Comparison of ENCODE assay signal across 8 mouse cellular contexts in genomic region chr4:154856480-154856837, GRCm38 (mm10). TPM values are rescaled to one million over a fixed set of nuclear protein-coding genes. Genes with fewer than 3 reads are reported as not detected.
DNase-seq lines count a peak whose midpoint lies in the region; ATAC-seq and TF ChIP-seq lines count a peak whose summit lies in the region.

No protein-coding gene starts in this region.

- WGBS in heart, embryonic 12.5 days, result 15% methylated on average over 9 of the region's 9 CpGs
- WGBS in forebrain, embryonic 16.5 days, result 18% methylated on average over 9 of the region's 9 CpGs
- WGBS in liver, embryonic 15.5 days (ENCODE audit: insufficient replicate concordance), result 20% methylated on average over 9 of the region's 9 CpGs

- peak overlapping the region; percentile 56 for H3K4me3 ChIP-seq in heart, embryonic 12.5 days
- H3K4me3 ChIP-seq in E14TG2a.4 (replicated peaks; ENCODE audit: low read length), result peak overlapping the region; percentile 79
- H3K4me3 ChIP-seq in forebrain, embryonic 16.5 days (replicated peaks; ENCODE audit: low read length), result peak overlapping the region; percentile 57
- H3K4me3 ChIP-seq in liver, embryonic 15.5 days (replicated peaks), result peak overlapping the region; percentile 36

- peaks cover 76% of the 10 kb centered on the region for H3K27me3 ChIP-seq in heart, embryonic 12.5 days (replicated peaks)
- H3K27me3 ChIP-seq in E14TG2a.4 (ENCODE audit: insufficient read depth, low read length), result peaks cover 24% of the 10 kb centered on the region
- peaks cover 37% of the 10 kb centered on the region for H3K27me3 ChIP-seq in forebrain, embryonic 16.5 days (replicated peaks; ENCODE audit: control insufficient read depth, insufficient read depth, low read length)
- H3K27me3 ChIP-seq in liver, embryonic 15.5 days, result peaks cover 53% of the 10 kb centered on the region

- H3K36me3 ChIP-seq in heart, embryonic 12.5 days, result no peaks in the 10 kb centered on the region
- no peaks in the 10 kb centered on the region for H3K36me3 ChIP-seq in E14TG2a.4 (ENCODE audit: insufficient read depth, low read length)
- H3K36me3 ChIP-seq in forebrain, embryonic 16.5 days (ENCODE audit: control insufficient read depth, insufficient read depth), result no peaks in the 10 kb centered on the region
- H3K36me3 ChIP-seq in liver, embryonic 15.5 days (replicated peaks), result no peaks in the 10 kb centered on the region

- no peak for TF ChIP-seq CTCF in E14TG2a.4 (conservative IDR thresholded peaks at IDR 0.05; ENCODE audit: low read length)

- H3K9ac ChIP-seq in heart, embryonic 12.5 days, result peak overlapping the region; percentile 59
- H3K9ac ChIP-seq in forebrain, embryonic 16.5 days (replicated peaks; ENCODE audit: low read depth, low read length), result peak overlapping the region; percentile 72
- no peak overlapping the region for H3K9ac ChIP-seq in liver, embryonic 15.5 days

- intact Hi-C loops in heart, postnatal 36 days (cut with DNase I), result no loop called here

- H3K9me3 ChIP-seq in heart, embryonic 12.5 days (replicated peaks), result 0 out of 2 replicates have a peak, but pooled peaks cover 3% of the 10 kb centered on the region
- no peaks in the 10 kb centered on the region for H3K9me3 ChIP-seq in E14TG2a.4 (ENCODE audit: low read length)
- no peaks in the 10 kb centered on the region for H3K9me3 ChIP-seq in forebrain, embryonic 16.5 days (ENCODE audit: control insufficient read depth, low read length)
- no peaks in the 10 kb centered on the region for H3K9me3 ChIP-seq in liver, embryonic 15.5 days (replicated peaks)

- peak overlapping the region; percentile 91 for H3K4me2 ChIP-seq in heart, embryonic 12.5 days
- peak overlapping the region; percentile 85 for H3K4me2 ChIP-seq in forebrain, embryonic 16.5 days (ENCODE audit: low read length)
- peak overlapping the region; percentile 57 for H3K4me2 ChIP-seq in liver, embryonic 15.5 days

- no peak for ATAC-seq in heart, embryonic 12.5 days (ENCODE audit: insufficient number of reproducible peaks, low FRiP score)
- no peak for ATAC-seq in forebrain, embryonic 16.5 days
- no peak for ATAC-seq in liver, embryonic 15.5 days (ENCODE audit: insufficient read depth)

- H3K27ac ChIP-seq in heart, embryonic 12.5 days (ENCODE audit: poor library complexity, severe bottlenecking), result no peak overlapping the region
- peak overlapping the region; percentile 80 for H3K27ac ChIP-seq in forebrain, embryonic 16.5 days (ENCODE audit: low read length)
- no peak overlapping the region for H3K27ac ChIP-seq in liver, embryonic 15.5 days (replicated peaks)

- no peak for DNase-seq in heart, postnatal 36 days
- DNase-seq in spleen, adult 12 weeks (ENCODE audit: low spot score), result no peak
- no peak for DNase-seq in adrenal gland, adult 8-10 months
- DNase-seq in thymus, postnatal 10 days (ENCODE audit: low spot score in 2 of 2), result no peak

- H3K4me1 ChIP-seq in heart, embryonic 12.5 days (replicated peaks), result peaks cover 13% of the 10 kb centered on the region; the same call in 1 of the 2 replicates
- H3K4me1 ChIP-seq in E14TG2a.4 (replicated peaks; ENCODE audit: low read depth, low read length), result peaks cover 35% of the 10 kb centered on the region
- H3K4me1 ChIP-seq in forebrain, embryonic 16.5 days (replicated peaks; ENCODE audit: control insufficient read depth, insufficient read depth, low read length), result peaks cover 6% of the 10 kb centered on the region
- H3K4me1 ChIP-seq in liver, embryonic 15.5 days (replicated peaks), result peaks cover 12% of the 10 kb centered on the region; the same call in 1 of the 2 replicates

RNA-seq across cellular contexts. Expression of gene Mmel1, which starts 12.9 kb away (rescaled TPM):
- polyA plus RNA-seq in heart, embryonic 12.5 days (2016; fragmentation: Nextera tagmentation; extraction: Ambion mirVana), result 0.20 and 0.44 TPM in 2 replicates
- under 1 TPM; 0.22 to 0.33 TPM for total RNA-seq in heart, postnatal 36 days (2021)
- polyA plus RNA-seq in forebrain, embryonic 16.5 days (2015; fragmentation: Nextera tagmentation; extraction: Ambion mirVana), result 0.11 and 0.21 TPM in 2 replicates
- polyA plus RNA-seq in liver, embryonic 15.5 days (2015; fragmentation: Nextera tagmentation; extraction: Ambion mirVana), result 2.3 and 3.1 TPM in 2 replicates
- 1 to 10 TPM in 2 of 4 experiments, under 1 TPM in 2; 0.31 to 4.6 (median 1.5) TPM for total RNA-seq in adrenal gland, adult 8-10 months (2022)

RNA-seq across cellular contexts. Expression of gene Ttc34, which starts 19.2 kb away (rescaled TPM):
- 0.11 and 0.62 TPM in 2 replicates for polyA plus RNA-seq in heart, embryonic 12.5 days (2016; fragmentation: Nextera tagmentation; extraction: Ambion mirVana)
- total RNA-seq in heart, postnatal 36 days (2021), result under 1 TPM in 1 of 2 experiments, not detected in 1; 0.14 TPM
- polyA plus RNA-seq in forebrain, embryonic 16.5 days (2015; fragmentation: Nextera tagmentation; extraction: Ambion mirVana), result 1.7 and 2.1 TPM in 2 replicates
- polyA plus RNA-seq in liver, embryonic 15.5 days (2015; fragmentation: Nextera tagmentation; extraction: Ambion mirVana), result not detected in 2 replicates
- total RNA-seq in adrenal gland, adult 8-10 months (2022), result under 1 TPM; 0.38 to 0.63 (median 0.46) TPM

RNA-seq across cellular contexts. Expression of gene Fam213b, which starts 42.5 kb away (rescaled TPM):
- polyA plus RNA-seq in heart, embryonic 12.5 days (2016; fragmentation: Nextera tagmentation; extraction: Ambion mirVana), result 35.8 and 38.5 TPM in 2 replicates
- 10 to 100 TPM; 80.9 to 83.5 TPM for total RNA-seq in heart, postnatal 36 days (2021)
- polyA plus RNA-seq in forebrain, embryonic 16.5 days (2015; fragmentation: Nextera tagmentation; extraction: Ambion mirVana), result 32.4 and 42.0 TPM in 2 replicates
- polyA plus RNA-seq in liver, embryonic 15.5 days (2015; fragmentation: Nextera tagmentation; extraction: Ambion mirVana), result 8.1 and 9.0 TPM in 2 replicates
- total RNA-seq in adrenal gland, adult 8-10 months (2022), result 100 to 1,000 TPM in 2 of 4 experiments, 10 to 100 TPM in 2; 21.8 to 161 (median 71.6) TPM
